Mouse (Mus musculus): ENCODE data around the gene March6. TPM values are rescaled to one million over a fixed set of nuclear protein-coding genes. Genes with fewer than 3 reads are reported as not detected.

The March6 gene
- total RNA-seq (2021) = 100 to 1,000 TPM; 124 to 131 TPM
- long read RNA-seq, experiment 1, full-length matches to known transcripts = 60 of 90 reads
- long read RNA-seq, experiment 1, partial matches to known transcripts = 20 of 90 reads
- long read RNA-seq, experiment 1, other reads (novel, unspliced or antisense) = 10 of 90 reads
- long read RNA-seq, experiment 2, full-length matches to known transcripts = 70 of 104 reads
- long read RNA-seq, experiment 2, partial matches to known transcripts = 16 of 104 reads
- long read RNA-seq, experiment 2, other reads (novel, unspliced or antisense) = 18 of 104 reads

GRCm38 (mm10) chr15:31530659-31531445 lies at the start of gene March6:
Gene March6 (minus strand): TSS chr15:31531053.
- peak; percentile 94 for DNase-seq
- TF ChIP-seq CTCF (IDR thresholded peaks at IDR 0.05) = no peak
- intact Hi-C loops (cut with DNase I) = loop anchor here (5.0 kb wide), 2 partner anchors 36 to 56 kb away; partner anchors contain the start of gene Cmbl
- H3K4me3 ChIP-seq = peak within 1 kb of the TSS; percentile 98
- peak within 1 kb of the TSS; percentile 98 for H3K27ac ChIP-seq

GRCm38 (mm10) chr15:31576076-31576475 lies 45.2 kb upstream of the March6 start:
- TF ChIP-seq CTCF (IDR thresholded peaks at IDR 0.05) = no peak
- intact Hi-C loops (cut with DNase I) = no loop called here
- H3K27ac ChIP-seq = no peak overlapping the region
- no peak for DNase-seq
- no peak overlapping the region for H3K4me3 ChIP-seq

DNA sequence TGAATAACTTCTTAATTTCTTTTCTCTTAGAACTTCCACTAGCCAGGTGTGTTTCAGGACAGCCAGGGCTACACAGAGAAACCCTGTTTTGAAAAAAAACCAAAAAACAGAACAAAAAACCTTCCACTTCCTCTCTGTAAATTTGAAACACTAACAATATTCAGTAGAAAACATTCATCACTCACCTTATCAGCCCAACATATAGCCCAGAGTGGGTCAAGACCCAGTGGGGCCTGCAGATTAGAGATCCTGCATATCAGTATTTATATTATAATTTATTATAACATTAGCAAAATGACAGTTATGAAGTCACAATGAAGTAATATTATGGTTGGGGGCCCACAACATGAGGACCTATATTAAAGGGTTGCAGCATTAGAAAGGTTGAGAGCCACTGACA lies 42.8 kb upstream of the March6 start:
- H3K27ac ChIP-seq = no peak overlapping the region
- intact Hi-C loops (cut with DNase I) = no loop called here
- no peak overlapping the region for H3K4me3 ChIP-seq
- no peak for DNase-seq
- TF ChIP-seq CTCF (IDR thresholded peaks at IDR 0.05) = no peak

DNA sequence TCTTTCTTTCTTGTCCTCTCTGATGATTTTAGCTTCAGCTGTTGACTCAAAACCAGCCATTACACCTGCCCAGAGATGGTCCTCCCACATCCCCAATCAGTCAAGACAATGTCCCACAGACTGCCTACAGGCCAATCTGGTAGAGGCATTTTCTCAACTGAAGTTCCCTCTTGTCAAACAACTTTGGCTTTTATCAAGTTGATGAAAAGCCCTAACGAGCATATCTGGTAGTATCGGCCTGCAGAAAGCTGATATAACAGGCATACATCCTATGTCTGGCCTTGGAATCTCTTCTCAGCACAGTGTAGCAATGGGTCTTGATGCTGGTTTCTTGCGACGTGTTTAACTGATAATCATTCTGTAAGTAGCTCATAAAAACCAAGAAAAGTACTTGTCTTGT lies 42.4 kb upstream of the March6 start:
- intact Hi-C loops (cut with DNase I) = no loop called here
- H3K27ac ChIP-seq = no peak overlapping the region
- no peak for DNase-seq
- H3K4me3 ChIP-seq = no peak overlapping the region
- no peak for TF ChIP-seq CTCF (IDR thresholded peaks at IDR 0.05)

- Histone ChIP-seq H3K27ac (peak overlapping the region; percentile 91), H3K4me3 (peak overlapping the region; percentile 46)
- peak; percentile 62 for DNase-seq
- TF ChIP-seq CTCF (IDR thresholded peaks at IDR 0.05) = no peak
- intact Hi-C loops (cut with DNase I) = no loop called here
These were observed 41.3 kb upstream of the March6 start for GRCm38 (mm10) chr15:31571906-31572722.

DNA sequence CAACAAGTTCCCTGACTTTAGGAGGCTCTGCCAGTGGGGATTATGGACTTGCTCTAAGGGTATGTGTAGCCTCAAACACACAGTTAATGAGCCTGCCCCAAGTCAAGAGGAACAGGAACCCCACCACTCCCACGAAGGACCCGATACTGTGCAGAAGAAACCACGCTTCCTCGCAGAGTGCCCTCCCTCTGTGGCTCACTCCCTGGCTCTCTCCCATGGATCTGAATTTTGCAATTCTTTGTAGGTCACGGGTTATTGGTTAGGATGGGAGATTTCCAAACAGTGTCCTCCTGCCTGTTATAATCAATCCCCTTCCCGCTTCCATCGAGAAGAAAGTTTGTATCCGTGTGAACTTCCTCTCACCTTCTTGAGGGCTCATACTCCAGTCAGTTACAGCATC lies 40.1 kb upstream of the March6 start:
- Histone ChIP-seq H3K4me3 (no peak overlapping the region), H3K27ac (peak overlapping the region; percentile 91; the same call in 1 of the 2 replicates)
- no peak for TF ChIP-seq CTCF (IDR thresholded peaks at IDR 0.05)
- intact Hi-C loops (cut with DNase I) = no loop called here
- DNase-seq = no peak

DNA sequence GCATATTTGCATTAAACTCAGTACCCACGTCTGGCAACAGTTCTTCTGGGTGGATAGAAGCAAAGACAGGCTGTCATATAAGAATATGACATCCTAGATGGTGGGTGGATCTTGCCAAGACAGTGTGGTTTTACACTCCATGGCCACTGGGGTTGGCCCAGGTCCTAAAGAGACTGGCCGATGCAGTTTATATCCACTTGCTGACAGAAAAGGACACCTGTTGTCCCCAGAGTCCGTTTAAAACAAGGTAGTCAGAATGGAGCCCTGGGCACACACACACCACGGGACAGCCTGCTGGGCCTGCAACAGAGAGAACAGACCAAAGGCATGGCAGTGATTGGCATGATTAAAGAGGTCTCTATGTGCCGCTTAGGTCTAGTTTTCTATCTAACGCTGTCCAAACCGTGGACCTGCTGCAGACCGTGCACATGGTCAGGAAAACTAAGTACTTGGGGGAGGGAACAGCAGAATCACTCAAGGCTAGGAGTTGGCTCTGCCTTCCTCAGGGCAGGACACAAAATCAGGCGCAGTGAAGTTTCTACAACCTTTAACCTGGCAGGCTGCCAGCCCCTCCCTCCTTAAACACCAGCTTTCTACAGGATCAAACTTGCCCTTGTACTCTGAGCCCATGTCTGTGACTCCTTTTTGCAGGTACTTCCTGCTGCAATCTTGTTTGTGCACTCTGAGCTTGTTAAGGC lies 38.6 kb upstream of the March6 start:
- Histone ChIP-seq H3K27ac (peak overlapping the region; percentile 91), H3K4me3 (peak overlapping the region; percentile 65)
- intact Hi-C loops (cut with DNase I) = loop anchor here (5.0 kb wide), 1 partner anchor 37 kb away; the partner anchor contains the start of gene March6
- peak; percentile 42 for TF ChIP-seq CTCF (IDR thresholded peaks at IDR 0.05)
- peak; percentile 84 for DNase-seq

GRCm38 (mm10) chr15:31568581-31568996 lies 37.7 kb upstream of the March6 start:
- Histone ChIP-seq H3K4me3 (peak overlapping the region; percentile 65), H3K27ac (peak overlapping the region; percentile 91)
- TF ChIP-seq CTCF (IDR thresholded peaks at IDR 0.05) = no peak
- intact Hi-C loops (cut with DNase I) = loop anchor here (5.0 kb wide), 1 partner anchor 36 kb away; the partner anchor contains the start of gene March6
- peak; percentile 75 for DNase-seq

DNA sequence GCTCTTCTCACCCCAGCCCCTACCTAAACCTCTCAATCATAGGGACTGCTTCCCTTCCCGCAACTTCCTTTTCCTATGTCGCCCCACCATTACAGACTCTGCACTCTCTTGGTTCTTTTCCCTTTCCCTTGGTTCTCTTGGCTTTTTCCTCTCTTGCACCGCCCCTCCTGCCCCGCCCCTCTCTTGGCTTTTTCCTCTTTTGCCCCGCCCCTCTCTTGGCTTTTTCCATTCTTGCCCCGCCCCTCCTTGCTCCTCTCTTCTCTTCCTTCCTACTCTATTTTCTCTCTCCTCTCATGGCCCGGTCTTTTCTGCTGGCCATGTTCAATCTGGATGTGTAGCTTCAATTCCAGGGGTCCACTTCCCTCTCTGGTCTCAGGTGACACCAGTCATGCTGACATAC lies 36.6 kb upstream of the March6 start:
- no peak overlapping the region for H3K4me3 ChIP-seq
- no peak for DNase-seq
- intact Hi-C loops (cut with DNase I) = loop anchor here (5.0 kb wide), 1 partner anchor 35 kb away; the partner anchor contains the start of gene March6
- no peak overlapping the region for H3K27ac ChIP-seq
- no peak for TF ChIP-seq CTCF (IDR thresholded peaks at IDR 0.05)

DNA sequence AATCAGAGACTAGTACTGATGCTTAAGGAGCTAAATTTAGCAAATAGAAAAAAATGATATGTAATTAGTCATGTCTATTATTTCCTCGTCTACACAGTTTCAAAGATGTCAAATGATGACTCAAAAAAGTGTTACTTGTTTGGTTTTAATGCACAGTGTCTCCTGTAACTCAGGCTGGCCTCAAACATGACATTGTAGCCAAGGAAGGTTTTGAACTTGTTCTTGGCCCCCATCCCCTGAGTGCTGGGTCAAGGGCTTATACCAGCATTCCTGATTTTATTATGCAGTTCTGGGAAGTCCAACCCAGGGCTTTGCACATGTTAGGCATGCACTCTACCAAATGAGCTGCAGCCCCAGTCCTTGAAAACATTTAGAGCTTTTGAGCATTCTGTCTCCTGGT lies 34.9 kb upstream of the March6 start:
- Histone ChIP-seq H3K4me3 (no peak overlapping the region), H3K27ac (peak overlapping the region; percentile 56; the same call in 1 of the 2 replicates)
- intact Hi-C loops (cut with DNase I) = loop anchor here (5.0 kb wide), 1 partner anchor 33 kb away; the partner anchor contains the start of gene March6
- no peak for TF ChIP-seq CTCF (IDR thresholded peaks at IDR 0.05)
- DNase-seq = no peak

GRCm38 (mm10) chr15:31565184-31565583 lies 34.3 kb upstream of the March6 start, which contains the start of gene Cmbl:
Gene Cmbl (plus strand): TSS chr15:31565389.
- no peak for DNase-seq
- intact Hi-C loops (cut with DNase I) = loop anchor here (5.0 kb wide), 1 partner anchor 33 kb away; the partner anchor contains the start of gene March6
- TF ChIP-seq CTCF (IDR thresholded peaks at IDR 0.05) = no peak
- peak within 1 kb of the TSS; percentile 56; the same call in 1 of the 2 replicates for H3K27ac ChIP-seq
- H3K4me3 ChIP-seq = no peak within 1 kb of the TSS
